Mouse (Mus musculus) kidney, postnatal 4 days (tissue): ENCODE results near the gene Adamts8.

Experiments used
- DNase-seq, 2 experiments: peaks; one replicate each; pipeline ENCODE4 v3.0.0; 2021; ENCODE audit warnings: mixed read lengths in 2 of 2

Gene Adamts8

GRCm38 (mm10) chr9:30942512-30943313 is at the start of gene Adamts8:
Gene Adamts8, plus strand, starts transcription at chr9:30942562.
- peak; percentile 75 to 81 for DNase-seq

GRCm38 (mm10) chr9:30895618-30896017 is 46.7 kb upstream of the Adamts8 start:
- DNase-seq, result no peak

GRCm38 (mm10) chr9:30896752-30897151 is 45.6 kb upstream of the Adamts8 start:
- peak; percentile 78 to 86 for DNase-seq

- no peak for DNase-seq
Observed at GRCm38 (mm10) chr9:30897169-30897568, 45.2 kb upstream of the Adamts8 start.

GRCm38 (mm10) chr9:30902152-30902551 is 40.2 kb upstream of the Adamts8 start:
- DNase-seq, result no peak

GRCm38 (mm10) chr9:30902641-30903040 is 39.7 kb upstream of the Adamts8 start:
- no peak for DNase-seq

- no peak for DNase-seq
Observed at GRCm38 (mm10) chr9:30903266-30903665, 39.1 kb upstream of the Adamts8 start.

GRCm38 (mm10) chr9:30905861-30906260 is 36.5 kb upstream of the Adamts8 start:
- no peak for DNase-seq

- no peak for DNase-seq
Observed at GRCm38 (mm10) chr9:30906426-30906825, 35.9 kb upstream of the Adamts8 start.

GRCm38 (mm10) chr9:30907677-30908295 is 34.6 kb upstream of the Adamts8 start:
- DNase-seq, result no peak

GRCm38 (mm10) chr9:30908296-30908690 is 34.1 kb upstream of the Adamts8 start:
- no peak for DNase-seq

- no peak for DNase-seq
Observed at GRCm38 (mm10) chr9:30908973-30909372, 33.4 kb upstream of the Adamts8 start.

- no peak for DNase-seq
Observed at GRCm38 (mm10) chr9:30910491-30910890, 31.9 kb upstream of the Adamts8 start.

GRCm38 (mm10) chr9:30912161-30912560 is 30.2 kb upstream of the Adamts8 start:
- no peak for DNase-seq

- no peak for DNase-seq
Observed at GRCm38 (mm10) chr9:30913429-30913828, 28.9 kb upstream of the Adamts8 start.

GRCm38 (mm10) chr9:30914241-30914640 is 28.1 kb upstream of the Adamts8 start:
- no peak for DNase-seq

- DNase-seq, result no peak
Observed at GRCm38 (mm10) chr9:30916266-30916968, 25.9 kb upstream of the Adamts8 start.

- DNase-seq, result peak in 1 of 2 experiments; percentile 28
Observed at GRCm38 (mm10) chr9:30918466-30919356, 23.7 kb upstream of the Adamts8 start.

- peak in 1 of 2 experiments; percentile 33 for DNase-seq
Observed at GRCm38 (mm10) chr9:30919686-30920085, 22.7 kb upstream of the Adamts8 start.

GRCm38 (mm10) chr9:30920736-30921135 is 21.6 kb upstream of the Adamts8 start:
- DNase-seq, result peak; percentile 45 to 58

GRCm38 (mm10) chr9:30921261-30922103 is 20.9 kb upstream of the Adamts8 start:
- peak in 1 of 2 experiments; percentile 45 for DNase-seq
